Mouse (Mus musculus) hindbrain, postnatal 0 days (tissue): ENCODE data around the gene Iqgap2. TPM values are rescaled to one million over a fixed set of nuclear protein-coding genes. Genes with fewer than 3 reads are reported as not detected.
A peak's percentile ranks its signal among the peaks of the same experiment; 100 is the strongest.

Experiments used
- ATAC-seq: fragments of 200-750 bp; cut with Nextera tagmentation; 2 replicates; pipeline ENCODE4 v1.8.0; 2017; ENCODE audit warnings: mild to moderate bottlenecking, moderate TSS enrichment, moderate library complexity
- DNase-seq: peaks from one replicate; pipeline ENCODE4 v3.0.0-alpha.2; 2015; ENCODE audit warnings: low spot score
- H3K27ac ChIP-seq: fragments of 300-500 bp; sonication (generic); 2 replicates; pipeline ENCODE4 v1.5.1; 2014; ENCODE audit warnings: mild to moderate bottlenecking
- H3K27me3 ChIP-seq: fragments of 300-500 bp; sonication (generic); 2 replicates; pipeline ENCODE4 v1.6.1; 2014; ENCODE audit warnings: low read length, mixed read lengths; ENCODE audit not compliant: insufficient read depth
- H3K36me3 ChIP-seq: fragments of 300-500 bp; sonication (generic); 2 replicates; pipeline ENCODE4 v1.6.1; 2014; ENCODE audit warnings: low read length, mixed read lengths; ENCODE audit not compliant: insufficient read depth
- H3K4me1 ChIP-seq: fragments of 300-500 bp; sonication (generic); 2 replicates; pipeline ENCODE4 v1.6.1; 2014; ENCODE audit warnings: antibody characterized with exemption, low read length, mixed read lengths; ENCODE audit not compliant: insufficient read depth
- H3K4me2 ChIP-seq: fragments of 300-500 bp; sonication (generic); 2 replicates; pipeline ENCODE4 v1.6.1; 2014; ENCODE audit warnings: low read depth, mild to moderate bottlenecking, low read length, moderate library complexity, mixed read lengths
- H3K4me3 ChIP-seq: fragments of 300-500 bp; sonication (generic); 2 replicates; pipeline ENCODE4 v1.5.1; 2014; ENCODE audit warnings: low read length
- H3K9ac ChIP-seq: fragments of 300-500 bp; sonication (generic); replicated peaks from 2 replicates; pipeline ENCODE4 v1.6.1; 2014; ENCODE audit warnings: mild to moderate bottlenecking, low read length, moderate library complexity, mixed read lengths
- H3K9me3 ChIP-seq: fragments of 300-500 bp; sonication (generic); 2 replicates; pipeline ENCODE4 v1.6.1; 2016; ENCODE audit warnings: low read length, mixed read lengths
- CTCF ChIP-seq: IDR thresholded peaks from 2 replicates; pipeline ENCODE4 v1.5.1; 2016; ENCODE audit warnings: antibody characterized with exemption, control low read depth, low read depth
- WGBS: fragments of 180-500 bp; shearing (Covaris S2); extraction: QIAGEN DNeasy Blood & Tissue Kit; methylation state at CpG from one replicate; pipeline ENCODE4 v1.1.7; 2014; 5-methylcytosine and 5-hydroxymethylcytosine counted together
- polyA plus RNA-seq: library from polyadenylated mRNA; unstranded; fragments of >200 nt; fragmentation: Nextera tagmentation; extraction: Ambion mirVana; gene quantifications from 2 replicates; pipeline ENCODE4 v1.2.1, GENCODE M21; 2015
- total RNA-seq: library from RNA; depleted of rRNA; stranded (reverse); fragments of >200 nt; gene quantifications from 2 replicates; pipeline ENCODE4 v1.2.3, GENCODE M21; 2014

Iqgap2 gene
- total and polyA plus RNA-seq, 2 experiments from 2014 or later = 2.9 to 3.1 TPM

GRCm38 (mm10) chr13:95777651-95778391, 113.9 kb downstream of the Iqgap2 start:
- Histone ChIP-seq H3K9ac (no peak overlapping the region), H3K36me3 (no peaks in the 10 kb centered on the region), H3K4me1 (no peaks in the 10 kb centered on the region; the same call in 1 of the 2 replicates), H3K4me2 (no peak overlapping the region), H3K27ac (no peak overlapping the region), H3K4me3 (no peak overlapping the region), H3K9me3 (no peaks in the 10 kb centered on the region), H3K27me3 (no peaks in the 10 kb centered on the region)
- peak; percentile 27 for DNase-seq
- 73% methylated on average over 5 of the region's 5 CpGs for WGBS
- no peak for TF ChIP-seq CTCF
- ATAC-seq = no peak

GRCm38 (mm10) chr13:95777237-95777636, 114.5 kb downstream of the Iqgap2 start:
- H3K27me3 ChIP-seq = no peaks in the 10 kb centered on the region
- H3K4me3 ChIP-seq = no peak overlapping the region
- no peaks in the 10 kb centered on the region for H3K36me3 ChIP-seq
- no peak overlapping the region for H3K27ac ChIP-seq
- H3K9ac ChIP-seq = no peak overlapping the region
- peak; percentile 74 for TF ChIP-seq CTCF
- WGBS = 31% methylated on average over 2 of the region's 2 CpGs
- DNase-seq = peak; percentile 74
- ATAC-seq = no peak
- no peak overlapping the region for H3K4me2 ChIP-seq
- H3K9me3 ChIP-seq = no peaks in the 10 kb centered on the region
- H3K4me1 ChIP-seq = no peaks in the 10 kb centered on the region; the same call in 1 of the 2 replicates

- no peaks in the 10 kb centered on the region for H3K9me3 ChIP-seq
- H3K4me1 ChIP-seq = no peaks in the 10 kb centered on the region; the same call in 1 of the 2 replicates
- H3K9ac ChIP-seq = no peak overlapping the region
- H3K27ac ChIP-seq = no peak overlapping the region
- H3K4me3 ChIP-seq = no peak overlapping the region
- no peak overlapping the region for H3K4me2 ChIP-seq
- peak; percentile 67 for ATAC-seq
- no peaks in the 10 kb centered on the region for H3K36me3 ChIP-seq
- DNase-seq = peak; percentile 62
- no peak for TF ChIP-seq CTCF
- WGBS = 30% methylated on average over 11 of the region's 11 CpGs
- no peaks in the 10 kb centered on the region for H3K27me3 ChIP-seq
These were observed 116.6 kb downstream of the Iqgap2 start for GRCm38 (mm10) chr13:95774966-95775696.

DNA sequence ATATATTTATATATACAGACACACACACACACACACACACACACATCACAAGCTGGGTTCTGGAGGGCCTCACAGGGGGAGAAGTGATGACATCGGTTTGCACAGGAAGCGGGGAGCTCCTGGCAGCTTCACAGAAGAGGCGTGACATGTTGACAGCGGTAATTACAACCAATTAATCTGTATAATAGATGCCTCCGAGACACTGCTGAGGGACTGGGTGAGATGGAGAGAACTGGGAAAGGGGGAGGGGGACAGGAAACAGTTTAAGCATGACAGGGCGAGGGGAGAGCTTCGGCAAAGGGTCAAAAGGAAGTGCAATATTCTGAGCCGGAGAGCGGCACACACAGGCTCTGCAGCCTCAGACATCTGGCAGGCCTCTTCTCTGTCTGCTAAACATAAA, 126.7 kb downstream of the Iqgap2 start:
- Histone ChIP-seq H3K27ac (no peak overlapping the region), H3K4me1 (peaks cover 6% of the 10 kb centered on the region; the same call in 1 of the 2 replicates), H3K36me3 (no peaks in the 10 kb centered on the region), H3K4me2 (peak overlapping the region; percentile 36; the same call in 1 of the 2 replicates), H3K4me3 (no peak overlapping the region), H3K9me3 (no peaks in the 10 kb centered on the region), H3K27me3 (no peaks in the 10 kb centered on the region), H3K9ac (no peak overlapping the region)
- ATAC-seq (peak; percentile 85), DNase-seq (peak; percentile 59)
- no peak for TF ChIP-seq CTCF
- WGBS = 6% methylated on average over 9 of the region's 9 CpGs

DNA sequence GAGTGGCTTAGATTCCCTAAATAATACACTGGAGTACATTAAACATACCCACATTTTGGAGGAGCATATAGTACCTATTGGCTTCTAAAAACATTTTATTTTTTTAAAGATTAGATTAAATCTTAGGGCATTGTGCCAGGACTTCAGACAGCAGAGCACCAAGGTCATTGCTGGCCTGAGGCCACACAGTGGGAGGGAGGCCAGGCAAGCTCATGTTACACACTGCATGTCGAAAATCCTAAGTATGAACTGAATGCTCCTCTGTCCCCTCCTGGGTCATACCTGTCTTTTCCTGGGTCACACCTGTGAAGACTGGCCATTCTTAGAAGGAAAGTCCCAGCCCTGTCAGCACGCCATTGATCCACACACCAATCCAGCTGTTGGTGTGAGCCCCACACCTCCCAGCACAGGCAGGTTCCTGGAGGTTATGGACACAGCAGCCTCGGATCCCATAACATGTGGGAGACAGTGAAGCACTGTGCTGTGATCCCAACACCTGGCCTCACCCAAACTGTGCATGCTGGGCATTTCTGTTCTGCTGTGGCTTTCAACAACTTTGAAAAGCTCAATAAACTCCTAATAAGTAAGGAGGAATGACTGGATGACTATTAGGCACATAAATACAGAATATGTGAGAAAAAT, 127.7 kb downstream of the Iqgap2 start:
- DNase-seq = no peak
- no peak for ATAC-seq
- Histone ChIP-seq H3K27me3 (no peaks in the 10 kb centered on the region), H3K4me1 (peaks cover 6% of the 10 kb centered on the region; the same call in 1 of the 2 replicates), H3K27ac (no peak overlapping the region), H3K9ac (no peak overlapping the region), H3K4me2 (no peak overlapping the region), H3K9me3 (no peaks in the 10 kb centered on the region), H3K36me3 (no peaks in the 10 kb centered on the region), H3K4me3 (no peak overlapping the region)
- WGBS = 67% methylated on average over 3 of the region's 3 CpGs
- no peak for TF ChIP-seq CTCF

DNA sequence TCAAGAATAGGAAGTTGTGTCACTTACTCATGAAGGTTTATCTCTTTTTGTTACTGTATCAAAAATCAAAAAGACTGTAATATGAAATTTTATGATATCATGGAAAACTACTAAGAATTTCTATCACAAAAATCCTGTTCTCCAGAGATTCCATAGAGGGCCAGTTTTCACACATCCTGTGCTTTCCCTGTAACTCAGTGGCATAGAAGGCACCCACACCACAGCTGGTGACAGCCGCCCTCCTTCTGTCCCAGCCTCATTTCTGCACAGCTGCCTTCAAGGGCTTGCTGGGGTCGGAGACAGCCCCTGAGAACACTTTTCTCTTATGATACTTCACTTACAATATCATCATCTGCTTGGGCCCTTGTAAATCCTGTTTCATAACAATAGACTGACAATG, 131.9 kb downstream of the Iqgap2 start:
- Histone ChIP-seq H3K9ac (no peak overlapping the region), H3K4me1 (no peaks in the 10 kb centered on the region), H3K4me3 (no peak overlapping the region), H3K36me3 (no peaks in the 10 kb centered on the region), H3K27ac (no peak overlapping the region), H3K27me3 (no peaks in the 10 kb centered on the region), H3K9me3 (no peaks in the 10 kb centered on the region), H3K4me2 (no peak overlapping the region)
- DNase-seq (no peak), ATAC-seq (no peak)
- 98% methylated on average over 2 of the region's 2 CpGs for WGBS
- TF ChIP-seq CTCF = no peak
